Mouse (Mus musculus): ENCODE results near the gene Cmpk1. TPM values are rescaled to one million over a fixed set of nuclear protein-coding genes. Genes with fewer than 3 reads are reported as not detected.

The Cmpk1 gene
- polyA plus RNA-seq, 1 experiment from 2014 or later = 175 TPM

GRCm38 (mm10) chr4:114958231-114958630, 28.8 kb downstream of the Cmpk1 start:
- TF ChIP-seq CTCF (IDR thresholded peaks at IDR 0.05; ENCODE audit: low read depth) (no peak), EP300 (optimal IDR thresholded peaks at IDR 0.05) (no peak)
- H3K36me3 ChIP-seq (ENCODE audit: control insufficient read depth, insufficient read depth, low read length) = 0 out of 2 replicates have a peak, but pooled peaks cover 2% of the 10 kb centered on the region
- DNase-seq (ENCODE audit: low spot score) = no peak
- no peak overlapping the region for H3K9ac ChIP-seq (ENCODE audit: low read length)
- no peak overlapping the region for H3K4me2 ChIP-seq (replicated peaks; ENCODE audit: low read depth)
- no peak overlapping the region for H3K27ac ChIP-seq (replicated peaks)
- 65% methylated on average over 2 of the region's 2 CpGs for WGBS
- no peak overlapping the region for H3K4me3 ChIP-seq (ENCODE audit: low read depth, low read length)
- H3K9me3 ChIP-seq (ENCODE audit: control insufficient read depth, low read length) = no peaks in the 10 kb centered on the region
- no peak for ATAC-seq (ENCODE audit: low FRiP score, low TSS enrichment)
- no peaks in the 10 kb centered on the region for H3K4me1 ChIP-seq (replicated peaks; ENCODE audit: control insufficient read depth, insufficient read depth)
- no peaks in the 10 kb centered on the region for H3K27me3 ChIP-seq (ENCODE audit: control insufficient read depth, insufficient read depth, low read length)

GRCm38 (mm10) chr4:114957403-114957802, 29.6 kb downstream of the Cmpk1 start:
- H3K27me3 ChIP-seq (ENCODE audit: control insufficient read depth, insufficient read depth, low read length) = no peaks in the 10 kb centered on the region
- no peak overlapping the region for H3K9ac ChIP-seq (ENCODE audit: low read length)
- no peak for ATAC-seq (ENCODE audit: low FRiP score, low TSS enrichment)
- H3K4me1 ChIP-seq (replicated peaks; ENCODE audit: control insufficient read depth, insufficient read depth) = no peaks in the 10 kb centered on the region
- no peaks in the 10 kb centered on the region for H3K9me3 ChIP-seq (ENCODE audit: control insufficient read depth, low read length)
- H3K4me2 ChIP-seq (replicated peaks; ENCODE audit: low read depth) = no peak overlapping the region
- no peak for TF ChIP-seq CTCF (IDR thresholded peaks at IDR 0.05; ENCODE audit: low read depth)
- TF ChIP-seq EP300 (optimal IDR thresholded peaks at IDR 0.05) = no peak
- DNase-seq (ENCODE audit: low spot score) = no peak
- H3K36me3 ChIP-seq (ENCODE audit: control insufficient read depth, insufficient read depth, low read length) = 0 out of 2 replicates have a peak, but pooled peaks cover 2% of the 10 kb centered on the region
- no peak overlapping the region for H3K27ac ChIP-seq (replicated peaks)
- H3K4me3 ChIP-seq (ENCODE audit: low read depth, low read length) = no peak overlapping the region

- Histone ChIP-seq H3K4me3 (ENCODE audit: low read depth, low read length) (no peak overlapping the region), H3K4me1 (replicated peaks; ENCODE audit: control insufficient read depth, insufficient read depth) (no peaks in the 10 kb centered on the region), H3K27ac (replicated peaks) (no peak overlapping the region), H3K9me3 (ENCODE audit: control insufficient read depth, low read length) (no peaks in the 10 kb centered on the region), H3K27me3 (ENCODE audit: control insufficient read depth, insufficient read depth, low read length) (no peaks in the 10 kb centered on the region), H3K4me2 (replicated peaks; ENCODE audit: low read depth) (no peak overlapping the region), H3K36me3 (ENCODE audit: control insufficient read depth, insufficient read depth, low read length) (no peaks in the 10 kb centered on the region), H3K9ac (ENCODE audit: low read length) (no peak overlapping the region)
- TF ChIP-seq CTCF (IDR thresholded peaks at IDR 0.05; ENCODE audit: low read depth) = no peak
- no peak for TF ChIP-seq EP300 (optimal IDR thresholded peaks at IDR 0.05)
- WGBS = 66% methylated on average over 3 of the region's 3 CpGs
- no peak for ATAC-seq (ENCODE audit: low FRiP score, low TSS enrichment)
- DNase-seq (ENCODE audit: low spot score) = no peak
Observed at GRCm38 (mm10) chr4:114953172-114953571, 33.9 kb downstream of the Cmpk1 start.

DNA sequence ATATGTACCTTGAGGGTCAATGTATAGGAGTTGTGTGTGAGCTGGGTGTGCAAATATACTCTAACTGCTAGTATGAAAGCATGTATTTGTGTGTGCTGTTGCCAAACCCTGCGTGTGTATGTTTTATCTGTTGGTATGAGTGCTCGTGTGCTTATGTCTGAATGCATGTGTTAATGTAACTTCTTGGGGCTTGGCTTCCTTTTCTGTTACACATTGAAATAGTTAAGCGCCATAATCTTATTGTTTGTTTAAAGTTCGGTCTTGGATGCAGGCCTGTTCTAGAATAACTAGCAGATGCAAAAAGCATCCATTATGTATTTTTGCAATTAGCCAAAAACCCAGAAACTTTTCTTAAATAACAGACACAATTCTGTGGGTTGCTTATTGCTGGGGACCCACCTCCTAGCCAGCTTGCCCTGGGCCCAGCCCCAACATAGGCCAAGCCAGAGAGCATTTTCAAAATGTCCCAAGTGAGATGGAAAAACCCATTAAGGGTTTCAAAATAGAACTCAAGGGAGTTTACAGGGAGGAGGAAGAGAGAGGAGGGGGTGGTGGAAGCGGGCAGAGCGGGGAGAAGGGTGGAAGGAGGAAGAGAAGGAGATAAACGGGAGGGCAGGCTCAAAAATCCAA, 39.1 kb downstream of the Cmpk1 start:
- H3K4me2 ChIP-seq (replicated peaks; ENCODE audit: low read depth) = no peak overlapping the region

DNA sequence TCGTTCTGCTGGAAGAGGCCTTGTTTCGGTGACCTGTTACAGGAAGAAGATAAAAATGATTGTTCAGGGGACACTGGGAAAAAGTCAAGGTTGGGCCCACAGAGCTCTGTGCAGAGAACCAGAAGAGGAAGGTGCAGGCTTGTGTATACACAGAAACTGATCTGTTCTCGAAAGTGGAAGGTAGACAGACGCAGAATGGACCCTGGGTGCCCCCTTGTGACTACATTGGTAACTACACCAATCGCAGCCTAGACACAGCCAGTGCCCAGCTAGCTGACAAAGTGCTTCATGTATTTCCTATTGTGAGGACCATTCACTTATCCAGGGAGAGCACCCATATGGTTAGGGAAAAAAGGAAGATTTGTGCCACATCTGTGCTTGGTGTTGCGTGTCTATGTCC, 39.6 kb downstream of the Cmpk1 start:
- no peak overlapping the region for H3K9ac ChIP-seq (ENCODE audit: low read length)
- no peak overlapping the region for H3K4me2 ChIP-seq (replicated peaks; ENCODE audit: low read depth)
- no peak overlapping the region for H3K27ac ChIP-seq (replicated peaks)
- H3K27me3 ChIP-seq (ENCODE audit: control insufficient read depth, insufficient read depth, low read length) = no peaks in the 10 kb centered on the region
- ATAC-seq (ENCODE audit: low FRiP score, low TSS enrichment) (peak; percentile 77), DNase-seq (ENCODE audit: low spot score) (peak; percentile 79)
- TF ChIP-seq CTCF (IDR thresholded peaks at IDR 0.05; ENCODE audit: low read depth) (peak; percentile 96), EP300 (optimal IDR thresholded peaks at IDR 0.05) (no peak)
- H3K9me3 ChIP-seq (ENCODE audit: control insufficient read depth, low read length) = no peaks in the 10 kb centered on the region
- no peaks in the 10 kb centered on the region for H3K4me1 ChIP-seq (replicated peaks; ENCODE audit: control insufficient read depth, insufficient read depth)
- WGBS = 18% methylated on average over 6 of the region's 6 CpGs
- no peak overlapping the region for H3K4me3 ChIP-seq (ENCODE audit: low read depth, low read length)
- H3K36me3 ChIP-seq (ENCODE audit: control insufficient read depth, insufficient read depth, low read length) = no peaks in the 10 kb centered on the region

More for the DNA sequence above, 39.1 kb downstream of the Cmpk1 start:
- no peak overlapping the region for H3K27ac ChIP-seq (replicated peaks)
- H3K4me3 ChIP-seq (ENCODE audit: low read depth, low read length) = no peak overlapping the region
- H3K27me3 ChIP-seq (ENCODE audit: control insufficient read depth, insufficient read depth, low read length) = no peaks in the 10 kb centered on the region
- H3K36me3 ChIP-seq (ENCODE audit: control insufficient read depth, insufficient read depth, low read length) = no peaks in the 10 kb centered on the region
- DNase-seq (ENCODE audit: low spot score) (no peak), ATAC-seq (ENCODE audit: low FRiP score, low TSS enrichment) (no peak)
- H3K4me1 ChIP-seq (replicated peaks; ENCODE audit: control insufficient read depth, insufficient read depth) = no peaks in the 10 kb centered on the region
- 41% methylated on average over 7 of the region's 7 CpGs for WGBS
- TF ChIP-seq CTCF (IDR thresholded peaks at IDR 0.05; ENCODE audit: low read depth) (no peak), EP300 (optimal IDR thresholded peaks at IDR 0.05) (no peak)
- no peaks in the 10 kb centered on the region for H3K9me3 ChIP-seq (ENCODE audit: control insufficient read depth, low read length)
- no peak overlapping the region for H3K9ac ChIP-seq (ENCODE audit: low read length)

- H3K4me1 ChIP-seq (replicated peaks; ENCODE audit: control insufficient read depth, insufficient read depth) = no peaks in the 10 kb centered on the region
- H3K9me3 ChIP-seq (ENCODE audit: control insufficient read depth, low read length) = no peaks in the 10 kb centered on the region
- 80% methylated on average over 4 of the region's 4 CpGs for WGBS
- DNase-seq (ENCODE audit: low spot score) (no peak), ATAC-seq (ENCODE audit: low FRiP score, low TSS enrichment) (no peak)
- no peak overlapping the region for H3K4me3 ChIP-seq (ENCODE audit: low read depth, low read length)
- H3K27me3 ChIP-seq (ENCODE audit: control insufficient read depth, insufficient read depth, low read length) = no peaks in the 10 kb centered on the region
- H3K36me3 ChIP-seq (ENCODE audit: control insufficient read depth, insufficient read depth, low read length) = no peaks in the 10 kb centered on the region
- H3K27ac ChIP-seq (replicated peaks) = no peak overlapping the region
- TF ChIP-seq EP300 (optimal IDR thresholded peaks at IDR 0.05) (no peak), CTCF (IDR thresholded peaks at IDR 0.05; ENCODE audit: low read depth) (no peak)
- no peak overlapping the region for H3K9ac ChIP-seq (ENCODE audit: low read length)
- H3K4me2 ChIP-seq (replicated peaks; ENCODE audit: low read depth) = no peak overlapping the region
Observed at GRCm38 (mm10) chr4:114946416-114946815, 40.6 kb downstream of the Cmpk1 start.

Measured in stomach, postnatal 0 days (tissue).